Mouse (Mus musculus) intestine, postnatal 0 days (tissue): ENCODE measurements at regions not wholly inside any gene's neighbourhood (a gene's known extent, or its start where the extent isn't known, plus 50 kb on each side); places are given as distances from the start of the nearest gene placed in this dataset.

Experiments used
- ATAC-seq: fragments of 200-750 bp; cut with Nextera tagmentation; 2 replicates; pipeline ENCODE4 v1.8.0; 2017; ENCODE audit warnings: mild to moderate bottlenecking, moderate TSS enrichment, moderate library complexity
- H3K27ac ChIP-seq: fragments of 300-500 bp; sonication (generic); 2 replicates; pipeline ENCODE4 v1.5.1; 2014; ENCODE audit warnings: mild to moderate bottlenecking, low read depth, low read length, moderate library complexity
- H3K27me3 ChIP-seq: fragments of 300-500 bp; sonication (generic); replicated peaks from 2 replicates; pipeline ENCODE4 v1.6.1; 2014; ENCODE audit warnings: low read length, mixed read lengths; ENCODE audit not compliant: control insufficient read depth, insufficient read depth
- H3K36me3 ChIP-seq: fragments of 300-500 bp; sonication (generic); 2 replicates; pipeline ENCODE4 v1.6.1; 2014; ENCODE audit warnings: mild to moderate bottlenecking, moderate library complexity; ENCODE audit not compliant: control insufficient read depth, insufficient read depth
- H3K4me1 ChIP-seq: fragments of 300-500 bp; sonication (generic); replicated peaks from 2 replicates; pipeline ENCODE4 v1.6.1; 2014; ENCODE audit warnings: antibody characterized with exemption, low read length, mixed read lengths; ENCODE audit not compliant: control insufficient read depth, insufficient read depth
- H3K4me2 ChIP-seq: fragments of 300-500 bp; sonication (generic); replicated peaks from 2 replicates; pipeline ENCODE4 v1.6.1; 2014; ENCODE audit warnings: low read depth, mild to moderate bottlenecking, moderate library complexity
- H3K4me3 ChIP-seq: fragments of 300-500 bp; sonication (generic); 2 replicates; pipeline ENCODE4 v1.5.1; 2014; ENCODE audit warnings: low read depth, low read length
- H3K9ac ChIP-seq: fragments of 300-500 bp; sonication (generic); 2 replicates; pipeline ENCODE4 v1.6.1; 2014; ENCODE audit warnings: mild to moderate bottlenecking, low read depth, low read length
- H3K9me3 ChIP-seq: fragments of 300-500 bp; sonication (generic); 2 replicates; pipeline ENCODE4 v1.6.1; 2016; ENCODE audit warnings: mixed run types; ENCODE audit not compliant: control insufficient read depth
- CTCF ChIP-seq: sonication (generic); IDR thresholded peaks from 2 replicates; pipeline ENCODE4 v1.5.1; 2016; ENCODE audit warnings: low read depth, mild to moderate bottlenecking, control low read depth, antibody characterized with exemption, moderate library complexity
- WGBS: fragments of 180-500 bp; shearing (Covaris S2); extraction: QIAGEN DNeasy Blood & Tissue Kit; methylation state at CpG from one replicate; pipeline ENCODE4 v1.1.7; 2014; 5-methylcytosine and 5-hydroxymethylcytosine counted together

GRCm38 (mm10) chr5:51718911-51719310, 151.4 kb upstream of the Ppargc1a start:
- 64% methylated on average over 8 of the region's 8 CpGs for WGBS
- TF ChIP-seq CTCF: no peak
- no peak overlapping the region for H3K4me3 ChIP-seq
- no peak for ATAC-seq
- H3K4me1 ChIP-seq: no peaks in the 10 kb centered on the region
- H3K36me3 ChIP-seq: no peaks in the 10 kb centered on the region
- H3K27me3 ChIP-seq: no peaks in the 10 kb centered on the region
- H3K4me2 ChIP-seq: no peak overlapping the region
- H3K27ac ChIP-seq: no peak overlapping the region
- H3K9ac ChIP-seq: no peak overlapping the region
- no peaks in the 10 kb centered on the region for H3K9me3 ChIP-seq

- Histone ChIP-seq H3K4me2 (no peak overlapping the region), H3K9me3 (no peaks in the 10 kb centered on the region), H3K27me3 (no peaks in the 10 kb centered on the region), H3K9ac (no peak overlapping the region), H3K27ac (no peak overlapping the region), H3K4me1 (no peaks in the 10 kb centered on the region), H3K4me3 (no peak overlapping the region), H3K36me3 (no peaks in the 10 kb centered on the region)
- no peak for TF ChIP-seq CTCF
- no peak for ATAC-seq
- 81% methylated on average over 1 of the region's 1 CpGs for WGBS
These were observed 150.9 kb upstream of the Ppargc1a start for GRCm38 (mm10) chr5:51718451-51718850.

GRCm38 (mm10) chr5:51711860-51712560, 144.5 kb upstream of the Ppargc1a start:
- 83% methylated on average over 8 of the region's 8 CpGs for whole genome bisulfite sequencing
- no peak for ATAC-seq
- Histone ChIP-seq H3K27ac (no peak overlapping the region), H3K9ac (no peak overlapping the region), H3K4me2 (no peak overlapping the region), H3K9me3 (no peaks in the 10 kb centered on the region), H3K4me1 (no peaks in the 10 kb centered on the region), H3K4me3 (no peak overlapping the region), H3K27me3 (no peaks in the 10 kb centered on the region), H3K36me3 (no peaks in the 10 kb centered on the region)
- TF ChIP-seq CTCF: no peak

- Histone ChIP-seq H3K9ac (no peak overlapping the region), H3K4me3 (no peak overlapping the region), H3K4me2 (no peak overlapping the region), H3K4me1 (no peaks in the 10 kb centered on the region), H3K27ac (no peak overlapping the region), H3K36me3 (no peaks in the 10 kb centered on the region), H3K9me3 (no peaks in the 10 kb centered on the region), H3K27me3 (no peaks in the 10 kb centered on the region)
- no peak for ATAC-seq
- 59% methylated on average over 4 of the region's 4 CpGs for WGBS
- TF ChIP-seq CTCF: no peak
These were observed 143.1 kb upstream of the Ppargc1a start for GRCm38 (mm10) chr5:51710664-51711063.

- 74% methylated on average over 6 of the region's 6 CpGs for WGBS
- TF ChIP-seq CTCF: no peak
- Histone ChIP-seq H3K9ac (no peak overlapping the region), H3K9me3 (no peaks in the 10 kb centered on the region), H3K4me2 (no peak overlapping the region), H3K27me3 (no peaks in the 10 kb centered on the region), H3K36me3 (no peaks in the 10 kb centered on the region), H3K4me1 (no peaks in the 10 kb centered on the region), H3K27ac (no peak overlapping the region), H3K4me3 (no peak overlapping the region)
- ATAC-seq: no peak
These were observed 142.0 kb upstream of the Ppargc1a start for GRCm38 (mm10) chr5:51709447-51709991.

GRCm38 (mm10) chr5:51679884-51680283, 112.4 kb upstream of the Ppargc1a start:
- Histone ChIP-seq H3K36me3 (no peaks in the 10 kb centered on the region), H3K4me2 (no peak overlapping the region), H3K27ac (no peak overlapping the region), H3K27me3 (no peaks in the 10 kb centered on the region), H3K9me3 (no peaks in the 10 kb centered on the region), H3K4me3 (no peak overlapping the region), H3K4me1 (no peaks in the 10 kb centered on the region), H3K9ac (no peak overlapping the region)
- TF ChIP-seq CTCF: no peak
- ATAC-seq: no peak
- WGBS: 91% methylated on average over 4 of the region's 4 CpGs

- no peak overlapping the region for H3K27ac ChIP-seq
- no peak for TF ChIP-seq CTCF
- no peaks in the 10 kb centered on the region for H3K9me3 ChIP-seq
- H3K4me1 ChIP-seq: no peaks in the 10 kb centered on the region
- no peaks in the 10 kb centered on the region for H3K36me3 ChIP-seq
- no peak overlapping the region for H3K9ac ChIP-seq
- WGBS: 89% methylated on average over 5 of the region's 5 CpGs
- no peak overlapping the region for H3K4me2 ChIP-seq
- ATAC-seq: no peak
- no peaks in the 10 kb centered on the region for H3K27me3 ChIP-seq
- H3K4me3 ChIP-seq: no peak overlapping the region
These were observed 103.7 kb upstream of the Ppargc1a start for GRCm38 (mm10) chr5:51671190-51671589.
